Mouse (Mus musculus): ENCODE results near the gene Zfp575.

Zfp575 gene

GRCm38 (mm10) chr7:24563191-24563836, 24.1 kb downstream of the Zfp575 start:
- no peak for DNase-seq (ENCODE audit: low read depth, low spot score)

GRCm38 (mm10) chr7:24561450-24561849, 26.0 kb downstream of the Zfp575 start:
- no peak for DNase-seq (ENCODE audit: low read depth, low spot score)

DNA sequence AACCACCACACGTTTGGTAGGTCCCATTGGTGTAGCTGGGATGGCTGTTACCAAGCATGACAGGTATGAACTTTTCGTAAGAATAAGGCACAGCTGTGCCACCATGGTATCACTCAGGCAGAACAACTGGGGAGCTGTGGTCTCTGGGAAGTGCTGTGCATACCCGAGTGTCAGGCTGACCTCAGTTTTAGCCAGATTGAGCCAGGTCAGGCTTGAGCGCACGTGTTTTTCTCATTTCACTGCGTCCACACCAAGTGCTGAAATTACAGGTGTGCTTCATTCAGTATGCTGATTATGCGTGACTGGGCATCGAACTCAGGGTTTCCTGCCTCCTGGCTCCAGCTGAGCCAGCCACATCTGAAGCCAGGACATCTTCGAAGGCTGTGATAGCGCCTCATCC, 31.7 kb downstream of the Zfp575 start:
- no peak for DNase-seq (ENCODE audit: low read depth, low spot score)

DNA sequence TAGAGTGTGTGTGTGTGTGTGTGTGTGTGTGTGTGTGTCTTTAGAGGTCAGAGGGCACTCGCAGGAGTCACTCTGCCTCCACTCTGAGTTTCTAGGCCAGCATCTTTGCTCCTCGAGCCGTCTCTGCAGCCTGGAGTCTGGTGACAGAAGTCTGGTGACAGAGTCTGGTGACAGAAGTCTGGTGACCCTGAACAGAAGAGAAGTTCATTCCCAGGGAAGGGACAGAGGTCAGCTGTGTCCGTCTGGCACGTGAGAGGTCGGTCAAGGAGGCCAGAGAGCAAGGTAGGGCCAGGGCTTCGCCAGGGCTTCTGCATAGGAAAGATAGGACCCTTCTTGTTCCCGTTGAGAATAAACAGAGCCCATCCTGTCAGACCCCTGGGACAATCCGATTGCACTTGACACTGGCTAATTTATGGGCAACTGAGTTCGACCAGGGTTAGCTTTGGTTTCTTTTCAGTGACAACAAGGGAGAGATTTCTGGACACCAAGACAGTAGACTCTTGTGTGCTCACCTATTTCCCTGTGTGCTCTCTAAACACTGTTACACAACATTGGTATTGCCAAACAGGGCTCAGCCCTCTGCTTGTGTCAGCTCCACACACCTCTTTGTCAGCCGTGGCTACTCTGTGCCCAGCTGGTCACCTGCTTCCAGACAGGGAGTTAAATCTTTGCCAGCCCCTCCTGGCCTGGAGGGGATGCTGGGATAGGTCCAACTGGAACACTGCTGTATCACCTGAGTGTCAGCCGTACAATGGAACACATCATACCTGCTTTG, 35.3 kb downstream of the Zfp575 start:
- DNase-seq (ENCODE audit: low read depth, low spot score) = no peak

DNA sequence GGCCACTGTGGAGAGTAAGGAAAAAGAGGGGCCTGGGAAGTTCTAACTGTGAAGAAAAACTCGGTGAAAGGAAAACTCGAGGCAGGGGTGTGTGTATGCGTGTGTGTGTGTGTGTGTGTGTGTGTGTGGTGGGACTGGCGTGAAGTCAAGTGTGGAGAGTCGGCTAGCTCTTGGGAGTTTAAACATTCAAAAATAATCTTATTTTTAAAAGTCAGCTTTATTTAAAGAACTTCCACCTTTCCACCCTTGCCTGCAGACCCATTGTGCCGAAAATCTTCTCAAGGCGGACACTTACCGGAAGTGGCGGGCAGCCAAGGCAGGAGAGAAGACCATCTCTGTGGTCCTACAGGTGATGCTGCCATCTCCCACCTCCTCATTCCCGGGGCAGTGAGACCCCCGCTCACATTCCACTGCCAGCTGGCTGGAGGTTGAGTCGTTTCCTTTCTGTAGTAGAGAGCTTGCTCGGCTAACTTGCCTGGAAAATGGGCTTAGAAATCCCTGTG, 39.9 kb downstream of the Zfp575 start:
- DNase-seq (ENCODE audit: low read depth, low spot score) = no peak

GRCm38 (mm10) chr7:24546634-24547389, 40.6 kb downstream of the Zfp575 start:
- DNase-seq (ENCODE audit: low read depth, low spot score) = peak; percentile 96

GRCm38 (mm10) chr7:24546068-24546614, 41.3 kb downstream of the Zfp575 start, which contains the start of the genes Pinlyp and Xrcc1:
Pinlyp (minus strand) TSS chr7:24546118.
Xrcc1 (plus strand) TSS chr7:24546289.
- no peak for DNase-seq (ENCODE audit: low read depth, low spot score)

DNA sequence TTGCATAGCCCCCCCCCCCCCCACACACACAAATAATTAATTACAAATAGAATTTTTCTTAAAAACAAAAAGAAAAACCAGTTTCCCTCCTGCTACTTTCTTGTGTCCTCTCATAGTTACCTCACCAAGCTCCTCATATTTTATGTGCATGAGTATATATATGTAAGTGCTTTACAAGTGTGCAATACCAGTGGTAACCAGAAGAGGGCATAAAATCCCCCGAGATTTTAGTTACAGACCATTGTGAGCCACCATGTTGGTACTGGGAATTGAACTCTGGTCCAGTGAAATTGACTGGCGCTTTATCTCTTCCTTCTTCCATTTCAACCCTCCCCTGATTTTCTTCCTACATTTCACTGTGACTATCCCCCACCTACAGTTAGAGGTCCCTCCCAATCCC, 42.9 kb downstream of the Zfp575 start:
- no peak for DNase-seq (ENCODE audit: low read depth, low spot score)

DNA sequence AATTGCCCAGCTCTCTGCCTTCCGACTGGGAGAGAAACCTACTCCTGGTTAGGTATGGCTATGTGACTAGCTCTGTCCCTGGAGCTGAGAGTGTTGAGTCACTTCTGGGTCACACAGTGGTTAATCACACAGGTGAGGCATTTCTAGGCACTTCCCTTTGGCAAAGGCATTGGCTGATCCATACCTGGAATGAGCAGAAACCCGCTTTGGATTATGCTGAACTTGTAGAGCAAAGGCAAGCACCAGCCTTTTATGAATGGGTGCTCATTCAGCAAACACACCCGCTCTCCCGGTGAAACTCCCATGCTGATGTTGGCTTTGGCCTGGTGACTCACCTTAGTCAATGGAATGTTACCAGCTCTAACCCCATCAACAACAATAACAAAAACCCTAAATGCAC, 47.8 kb downstream of the Zfp575 start:
- DNase-seq (ENCODE audit: low read depth, low spot score) = no peak

GRCm38 (mm10) chr7:24538701-24539100, 48.7 kb downstream of the Zfp575 start:
- DNase-seq (ENCODE audit: low read depth, low spot score) = no peak

DNA sequence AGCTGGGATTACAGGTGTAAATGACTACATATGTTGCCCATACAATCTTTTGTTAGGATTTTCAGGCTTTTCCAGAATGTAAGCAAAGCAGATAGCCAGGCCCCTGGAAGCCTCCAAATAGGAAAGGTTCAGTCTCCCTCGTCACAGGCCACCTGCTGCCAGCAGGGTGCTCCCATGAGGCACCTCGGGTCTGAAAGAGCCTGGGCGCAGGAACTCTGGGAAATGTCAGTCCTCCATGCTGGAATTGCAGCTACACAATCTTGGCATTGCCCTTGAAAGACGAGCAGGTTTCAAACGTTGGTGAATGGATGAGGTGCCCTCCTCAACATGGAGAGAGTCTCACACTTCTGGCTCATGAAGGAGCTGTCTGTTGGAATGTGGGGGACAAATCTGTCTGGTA, 49.3 kb downstream of the Zfp575 start:
- DNase-seq (ENCODE audit: low read depth, low spot score) = no peak

DNA sequence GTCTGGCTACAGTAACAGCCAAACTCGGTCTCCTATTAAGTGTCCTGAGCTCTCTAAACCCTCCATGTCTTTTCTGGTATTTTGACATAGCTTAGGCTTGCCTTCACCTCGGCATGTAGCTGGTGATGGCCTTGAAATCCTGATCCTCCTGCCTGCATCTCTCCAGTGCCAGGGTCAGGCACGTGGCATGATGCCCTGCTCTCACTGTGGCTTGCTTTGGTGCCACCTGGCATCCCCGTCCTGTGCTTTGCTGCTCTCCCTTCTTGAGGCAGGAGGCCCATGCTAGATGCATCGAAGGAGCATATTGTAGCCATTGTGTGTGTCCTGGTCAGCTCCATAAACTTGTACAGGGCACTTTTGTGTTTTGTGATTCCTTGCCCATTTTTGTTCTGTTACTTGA, 49.9 kb downstream of the Zfp575 start:
- DNase-seq (ENCODE audit: low read depth, low spot score) = no peak

DNA sequence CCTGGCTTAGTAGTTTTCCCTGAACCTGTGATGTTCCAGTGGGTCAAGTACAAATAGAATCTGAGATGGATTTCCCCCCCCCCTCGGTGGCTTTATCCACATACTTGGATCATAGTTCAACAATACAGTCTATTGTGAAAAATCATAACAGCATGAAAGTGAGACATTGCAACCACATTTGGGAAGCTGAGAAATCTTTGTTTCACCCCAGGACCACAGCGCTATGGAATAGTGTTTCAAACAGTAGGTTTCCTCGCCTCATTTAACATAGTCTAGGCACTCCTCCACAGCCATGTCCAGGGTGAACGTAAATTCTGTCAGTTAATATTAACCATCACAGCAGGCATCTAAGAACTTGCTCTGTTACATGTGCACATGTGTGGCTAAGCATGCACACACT, 50.4 kb downstream of the Zfp575 start:
- no peak for DNase-seq (ENCODE audit: low read depth, low spot score)

DNA sequence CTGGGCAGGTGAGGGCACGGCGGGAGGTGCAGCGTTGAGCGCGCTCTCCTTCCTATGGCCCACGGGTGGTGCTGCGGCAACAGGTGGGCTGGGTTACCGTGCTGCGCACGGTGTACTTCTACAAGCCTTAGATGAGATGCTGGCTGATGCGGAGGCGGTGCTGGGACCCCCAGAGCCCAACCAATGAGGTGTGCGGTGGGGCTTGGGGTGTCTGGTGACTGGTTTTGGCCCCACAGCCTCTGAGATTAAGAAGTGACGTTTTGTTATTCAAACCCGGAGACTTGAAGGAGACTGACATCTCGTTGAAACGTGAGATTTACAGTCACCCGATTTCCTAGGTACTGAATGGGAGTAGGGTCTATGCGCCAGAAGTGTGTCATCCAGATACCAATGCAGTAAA, 53.1 kb downstream of the Zfp575 start:
- DNase-seq (ENCODE audit: low read depth, low spot score) = no peak
